Comparison of ENCODE assay signal across 11 mouse cellular contexts in the genomic region with DNA sequence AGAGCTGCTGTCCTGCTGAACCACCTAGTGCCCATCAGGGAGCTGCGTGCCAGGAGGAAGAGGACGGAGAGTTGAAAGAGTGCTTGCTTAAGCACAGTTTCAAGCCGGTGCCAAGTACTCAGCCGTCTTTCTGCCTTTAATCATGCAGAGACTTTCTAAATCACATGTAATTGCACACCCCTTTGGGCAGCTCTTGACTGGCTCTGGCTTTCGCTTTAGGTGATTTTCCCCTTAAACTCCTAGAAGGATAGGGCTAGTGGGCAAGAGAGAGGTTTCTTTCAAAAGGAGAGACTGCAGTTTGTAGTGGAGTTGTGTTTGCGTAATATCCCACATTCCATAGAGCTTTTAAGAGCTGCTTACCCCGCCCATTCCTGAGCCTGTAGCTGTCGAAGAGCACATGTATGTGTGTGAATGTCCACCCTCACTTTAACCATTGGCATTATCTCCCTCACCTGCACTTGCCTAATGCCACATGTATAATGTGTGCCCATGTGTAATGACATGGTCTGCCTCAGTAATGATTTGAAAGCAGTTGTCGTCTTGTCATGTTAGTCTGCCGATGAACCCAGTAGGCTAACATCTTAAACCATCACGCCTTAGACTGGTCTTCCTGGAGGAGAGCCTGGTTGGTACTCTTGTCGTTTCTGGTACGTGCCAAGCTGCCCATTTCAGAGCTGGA.
A peak's percentile ranks its signal among the peaks of the same experiment; 100 is the strongest.
DNase-seq lines count a peak whose midpoint lies in the region; ATAC-seq lines count a peak whose summit lies in the region.
"Had no signal": no experiment of that assay in that cellular context is flagged by ENCODE, and none has a peak within 500 bp of the region (broad histone marks: within the 10 kb centered on the region; RNA-seq: fewer than 3 reads in every experiment).

No protein-coding gene starts in this region.

- DNase-seq in embryonic facial prominence, embryonic 10.5 days (ENCODE audit: low spot score) = no peak
- peak; percentile 40 for DNase-seq in 3T3-L1 (ENCODE audit: low read depth, low spot score)
- no peak for DNase-seq in limb, embryonic 10.5 days (ENCODE audit: low spot score)
- DNase-seq in lung, postnatal 25 days (ENCODE audit: low spot score) = peak; percentile 71
- DNase-seq in cerebellum, postnatal 36 days = no peak
- DNase-seq in natural killer cell, adult 2 months (ENCODE audit: low spot score in 2 of 2) = no peak
- DNase-seq: thymus, adult 18-20 months had no signal

- H3K9me3 ChIP-seq in embryonic facial prominence, embryonic 12.5 days = no peaks in the 10 kb centered on the region
- no peaks in the 10 kb centered on the region for H3K9me3 ChIP-seq in embryonic facial prominence, embryonic 10.5 days
- no peaks in the 10 kb centered on the region for H3K9me3 ChIP-seq in limb, embryonic 10.5 days (replicated peaks)
- H3K9me3 ChIP-seq: forebrain, embryonic 10.5 days had no signal

- peak overlapping the region; percentile 24; the same call in 1 of the 2 replicates for H3K27ac ChIP-seq in embryonic facial prominence, embryonic 12.5 days
- H3K27ac ChIP-seq in embryonic facial prominence, embryonic 10.5 days (replicated peaks) = no peak overlapping the region
- peak overlapping the region; percentile 67; the same call in 1 of the 2 replicates for H3K27ac ChIP-seq in limb, embryonic 10.5 days
- H3K27ac ChIP-seq: macrophage had no signal

- no peak overlapping the region for H3K9ac ChIP-seq in embryonic facial prominence, embryonic 12.5 days

- no peak for ATAC-seq in embryonic facial prominence, embryonic 12.5 days (ENCODE audit: insufficient number of reproducible peaks, insufficient read depth, low FRiP score, low TSS enrichment)
- ATAC-seq in activated CD4-positive, CD25-positive, alpha-beta regulatory T cell, adult 4 months = no peak

- no peaks in the 10 kb centered on the region for H3K36me3 ChIP-seq in embryonic facial prominence, embryonic 12.5 days
- H3K36me3 ChIP-seq in embryonic facial prominence, embryonic 10.5 days (replicated peaks) = 0 out of 2 replicates have a peak, but pooled peaks cover 2% of the 10 kb centered on the region
- H3K36me3 ChIP-seq in limb, embryonic 10.5 days = peaks cover 10% of the 10 kb centered on the region
- H3K36me3 ChIP-seq: forebrain, embryonic 10.5 days had no signal

- no peaks in the 10 kb centered on the region for H3K27me3 ChIP-seq in embryonic facial prominence, embryonic 12.5 days
- H3K27me3 ChIP-seq in embryonic facial prominence, embryonic 10.5 days (replicated peaks; ENCODE audit: low read depth, poor library complexity, severe bottlenecking) = no peaks in the 10 kb centered on the region
- H3K27me3 ChIP-seq in limb, embryonic 10.5 days (ENCODE audit: low read depth, poor library complexity, severe bottlenecking) = no peaks in the 10 kb centered on the region

- 67% methylated on average over 13 of the region's 13 CpGs for WGBS in embryonic facial prominence, embryonic 12.5 days
- WGBS in embryonic facial prominence, embryonic 10.5 days = 78% methylated on average over 13 of the region's 13 CpGs
- 80% methylated on average over 13 of the region's 13 CpGs for WGBS in limb, embryonic 10.5 days

- no peak overlapping the region for H3K4me2 ChIP-seq in embryonic facial prominence, embryonic 12.5 days (replicated peaks)

- H3K4me3 ChIP-seq in embryonic facial prominence, embryonic 12.5 days = no peak overlapping the region
- H3K4me3 ChIP-seq in embryonic facial prominence, embryonic 10.5 days = no peak overlapping the region
- no peak overlapping the region for H3K4me3 ChIP-seq in limb, embryonic 10.5 days
- H3K4me3 ChIP-seq: forebrain, embryonic 10.5 days had no signal

- H3K4me1 ChIP-seq in embryonic facial prominence, embryonic 12.5 days = peaks cover 44% of the 10 kb centered on the region
- peaks cover 54% of the 10 kb centered on the region for H3K4me1 ChIP-seq in embryonic facial prominence, embryonic 10.5 days
- H3K4me1 ChIP-seq in limb, embryonic 10.5 days = peaks cover 36% of the 10 kb centered on the region

Comparison
In these comparisons a context has a peak if more than half of its experiments do, and no peak if none do; other contexts are left out.
1. DNase-seq: peak in 3T3-L1 (single experiment) and lung, postnatal 25 days (single experiment); none in embryonic facial prominence, embryonic 10.5 days (single experiment), limb, embryonic 10.5 days (single experiment), cerebellum, postnatal 36 days (0 of 2) and natural killer cell, adult 2 months (0 of 2).